Mouse (Mus musculus) testis, postnatal 14 days (tissue): ENCODE measurements around the gene Tdgf1.

Experiments
- DNase-seq: peaks from one replicate; pipeline ENCODE4 v3.0.0; 2021; ENCODE audit warnings: low spot score

Gene Tdgf1

GRCm38 (mm10) chr9:110953550-110954461, 7.8 kb upstream of the Tdgf1 start:
- peak; percentile 58 for DNase-seq

- no peak for DNase-seq
Measured at GRCm38 (mm10) chr9:110952931-110953549, 7.1 kb upstream of the Tdgf1 start.

- no peak for DNase-seq
Measured at GRCm38 (mm10) chr9:110952398-110952797, 6.4 kb upstream of the Tdgf1 start.

GRCm38 (mm10) chr9:110951866-110952265, 5.9 kb upstream of the Tdgf1 start:
- DNase-seq = no peak

- no peak for DNase-seq
Measured at GRCm38 (mm10) chr9:110951397-110951796, 5.4 kb upstream of the Tdgf1 start, which contains the start of gene Lrrc2. TSS of gene Lrrc2 (plus strand) at chr9:110951545.

GRCm38 (mm10) chr9:110950109-110950508, 4.2 kb upstream of the Tdgf1 start:
- DNase-seq = no peak

GRCm38 (mm10) chr9:110948813-110949310, 2.9 kb upstream of the Tdgf1 start:
- no peak for DNase-seq

GRCm38 (mm10) chr9:110947900-110948299, 1.9 kb upstream of the Tdgf1 start:
- DNase-seq = no peak

GRCm38 (mm10) chr9:110947261-110947661, 1.3 kb upstream of the Tdgf1 start:
- DNase-seq = no peak

GRCm38 (mm10) chr9:110946548-110947044, 638 bp upstream of the Tdgf1 start:
- no peak for DNase-seq

- DNase-seq = no peak
Measured at GRCm38 (mm10) chr9:110945343-110945742, 615 bp downstream of the Tdgf1 start.

- DNase-seq = no peak
Measured at GRCm38 (mm10) chr9:110944265-110944664, 1.7 kb downstream of the Tdgf1 start.

GRCm38 (mm10) chr9:110937506-110938490, 8.2 kb downstream of the Tdgf1 start:
- no peak for DNase-seq

- no peak for DNase-seq
Measured at GRCm38 (mm10) chr9:110935941-110936340, 10.0 kb downstream of the Tdgf1 start.

- DNase-seq = no peak
Measured at GRCm38 (mm10) chr9:110933850-110934437, 12.0 kb downstream of the Tdgf1 start.

GRCm38 (mm10) chr9:110931573-110931972, 14.4 kb downstream of the Tdgf1 start:
- no peak for DNase-seq

- DNase-seq = peak; percentile 53
Measured at GRCm38 (mm10) chr9:110922759-110923158, 23.2 kb downstream of the Tdgf1 start.

- no peak for DNase-seq
Measured at GRCm38 (mm10) chr9:110920665-110921419, 25.1 kb downstream of the Tdgf1 start.

- no peak for DNase-seq
Measured at GRCm38 (mm10) chr9:110916786-110917185, 29.2 kb downstream of the Tdgf1 start, which contains the start of gene Fam240a. TSS of gene Fam240a (minus strand) at chr9:110916861.

- no peak for DNase-seq
Measured at GRCm38 (mm10) chr9:110915466-110915865, 30.5 kb downstream of the Tdgf1 start.
